Mouse (Mus musculus): Measurements from ENCODE around the gene Foxp2. TPM values are rescaled to one million over a fixed set of nuclear protein-coding genes. Genes with fewer than 3 reads are reported as not detected.

Gene Foxp2
- total and polyA plus RNA-seq, 3 experiments: not detected

- Histone ChIP-seq H3K79me2 (replicated peaks; ENCODE audit: control insufficient read depth, extremely low read depth, insufficient read depth, poor library complexity, severe bottlenecking) (no peaks in the 10 kb centered on the region), H3K27ac (ENCODE audit: insufficient read depth, low read depth) (no peak overlapping the region), H3K27me3 (replicated peaks) (no peaks in the 10 kb centered on the region), H3K4me2 (ENCODE audit: insufficient read depth, low read depth, poor library complexity, severe bottlenecking) (no peak overlapping the region), H3K4me1 (ENCODE audit: control insufficient read depth in 1 of 2, insufficient read depth in 2 of 2) (peaks cover 0 to 12% of the 10 kb centered on the region in 2 experiments; a peak in 1 of 4 replicates), H3K4me3 (replicated peaks in 1 of 3; ENCODE audit: low read depth in 2 of 3, low read length in 2 of 3, poor library complexity in 1 of 3) (no peak overlapping the region), H3K9me3 (replicated peaks; ENCODE audit: low read length) (no peaks in the 10 kb centered on the region), H3K36me3 (replicated peaks in 1 of 2; ENCODE audit: control insufficient read depth in 1 of 2, insufficient read depth in 1 of 2, low read length in 1 of 2) (no peaks in the 10 kb centered on the region), H3K9ac (ENCODE audit: insufficient read depth, low read depth) (no peak overlapping the region)
- in situ Hi-C loops (cut with MboI; ENCODE audit: low pct_ligation_motif_present, low pct_unique_long_range_greater_than_20kb, low sequenced_read_pairs) (no loop called here), dilution Hi-C loops (cut with MboI; ENCODE audit: extremely low pct_ligation_motif_present, extremely low pct_unique_long_range_greater_than_20kb, low sequenced_read_pairs) (no loop called here)
- TF ChIP-seq MXI1 (IDR thresholded peaks at IDR 0.05; ENCODE audit: low read depth, low read length) (no peak), JUND (conservative IDR thresholded peaks at IDR 0.05; ENCODE audit: low read depth, low read length) (no peak), ZNF384 (IDR thresholded peaks at IDR 0.05; ENCODE audit: low read depth, low read length) (0 out of 2 replicates have a peak, but pooled peaks have one; percentile 20)
- no peak for DNase-seq (ENCODE audit: extremely low read depth)
Measured at GRCm38 (mm10) chr6:15463390-15463789, 562.2 kb downstream of the Foxp2 start.

GRCm38 (mm10) chr6:15465471-15465870 lies 564.3 kb downstream of the Foxp2 start:
- TF ChIP-seq CHD2 (IDR thresholded peaks at IDR 0.05; ENCODE audit: low read length): no peak
- TF ChIP-seq MAZ (IDR thresholded peaks at IDR 0.05; ENCODE audit: low read depth, low read length): no peak
- TF ChIP-seq BHLHE40 (IDR thresholded peaks at IDR 0.05; ENCODE audit: low read depth, low read length): no peak
- TF ChIP-seq POLR2AphosphoS2 (IDR thresholded peaks at IDR 0.05; ENCODE audit: low read depth, low read length): no peak
- TF ChIP-seq HCFC1 (IDR thresholded peaks at IDR 0.05; ENCODE audit: low read depth, low read length): no peak
- TF ChIP-seq ZNF384 (IDR thresholded peaks at IDR 0.05; ENCODE audit: low read depth, low read length): no peak
- no peak for TF ChIP-seq ZKSCAN1 (IDR thresholded peaks at IDR 0.05; ENCODE audit: borderline replicate concordance, low read depth, low read length)
- no peak for TF ChIP-seq SIN3A (IDR thresholded peaks at IDR 0.05; ENCODE audit: low read length)
- Histone ChIP-seq H3K27ac (ENCODE audit: insufficient read depth, low read depth) (no peak overlapping the region), H3K9me3 (replicated peaks; ENCODE audit: low read length) (no peaks in the 10 kb centered on the region), H3K4me3 (replicated peaks in 1 of 3; ENCODE audit: low read depth in 2 of 3, low read length in 2 of 3, poor library complexity in 1 of 3) (no peak overlapping the region), H3K79me2 (replicated peaks; ENCODE audit: control insufficient read depth, extremely low read depth, insufficient read depth, poor library complexity, severe bottlenecking) (no peaks in the 10 kb centered on the region), H3K4me1 (ENCODE audit: control insufficient read depth in 1 of 2, insufficient read depth in 2 of 2) (peaks cover 0 to 7% of the 10 kb centered on the region in 2 experiments; a peak in 1 of 4 replicates), H3K4me2 (ENCODE audit: insufficient read depth, low read depth, poor library complexity, severe bottlenecking) (no peak overlapping the region), H3K36me3 (replicated peaks in 1 of 2; ENCODE audit: control insufficient read depth in 1 of 2, insufficient read depth in 1 of 2, low read length in 1 of 2) (no peaks in the 10 kb centered on the region), H3K9ac (ENCODE audit: insufficient read depth, low read depth) (no peak overlapping the region), H3K27me3 (replicated peaks) (no peaks in the 10 kb centered on the region)
- in situ Hi-C loops (cut with MboI; ENCODE audit: low pct_ligation_motif_present, low pct_unique_long_range_greater_than_20kb, low sequenced_read_pairs): no loop called here
- DNase-seq (ENCODE audit: extremely low read depth): no peak
- dilution Hi-C loops (cut with MboI; ENCODE audit: extremely low pct_ligation_motif_present, extremely low pct_unique_long_range_greater_than_20kb, low sequenced_read_pairs): no loop called here

- dilution Hi-C loops (cut with MboI; ENCODE audit: extremely low pct_ligation_motif_present, extremely low pct_unique_long_range_greater_than_20kb, low sequenced_read_pairs): no loop called here
- Histone ChIP-seq H3K9ac (ENCODE audit: insufficient read depth, low read depth) (no peak overlapping the region), H3K4me1 (ENCODE audit: control insufficient read depth in 1 of 2, insufficient read depth in 2 of 2) (peaks cover 0 to 7% of the 10 kb centered on the region in 2 experiments; a peak in 1 of 4 replicates), H3K27ac (ENCODE audit: insufficient read depth, low read depth) (no peak overlapping the region), H3K27me3 (replicated peaks) (no peaks in the 10 kb centered on the region), H3K4me2 (ENCODE audit: insufficient read depth, low read depth, poor library complexity, severe bottlenecking) (no peak overlapping the region), H3K4me3 (replicated peaks in 1 of 3; ENCODE audit: low read depth in 2 of 3, low read length in 2 of 3, poor library complexity in 1 of 3) (no peak overlapping the region), H3K79me2 (replicated peaks; ENCODE audit: control insufficient read depth, extremely low read depth, insufficient read depth, poor library complexity, severe bottlenecking) (no peaks in the 10 kb centered on the region), H3K9me3 (replicated peaks; ENCODE audit: low read length) (no peaks in the 10 kb centered on the region), H3K36me3 (replicated peaks in 1 of 2; ENCODE audit: control insufficient read depth in 1 of 2, insufficient read depth in 1 of 2, low read length in 1 of 2) (no peaks in the 10 kb centered on the region)
- no peak for DNase-seq (ENCODE audit: extremely low read depth)
- no peak for TF ChIP-seq CHD2 (IDR thresholded peaks at IDR 0.05; ENCODE audit: low read length)
- no peak for TF ChIP-seq MXI1 (IDR thresholded peaks at IDR 0.05; ENCODE audit: low read depth, low read length)
- TF ChIP-seq PAX5 (IDR thresholded peaks at IDR 0.05; ENCODE audit: low read length): no peak
- TF ChIP-seq NELFE (IDR thresholded peaks at IDR 0.05; ENCODE audit: low read depth, low read length): no peak
- no peak for TF ChIP-seq SMC3 (IDR thresholded peaks at IDR 0.05; ENCODE audit: low read depth, low read length)
- TF ChIP-seq BHLHE40 (IDR thresholded peaks at IDR 0.05; ENCODE audit: low read depth, low read length): no peak
- TF ChIP-seq KAT2A (IDR thresholded peaks at IDR 0.05; ENCODE audit: insufficient replicate concordance, low read length): no peak
- TF ChIP-seq MEF2A (IDR thresholded peaks at IDR 0.05; ENCODE audit: borderline replicate concordance, low read depth, low read length): no peak
- TF ChIP-seq CTCF (conservative IDR thresholded peaks at IDR 0.05 in 1 of 2, IDR thresholded peaks at IDR 0.05 in 1 of 2; ENCODE audit: low read depth in 2 of 2, low read length in 2 of 2): no peak
- TF ChIP-seq MAFK (IDR thresholded peaks at IDR 0.05; ENCODE audit: insufficient replicate concordance, low read length): no peak
- TF ChIP-seq ZC3H11A (IDR thresholded peaks at IDR 0.05; ENCODE audit: low read depth, low read length): no peak
- no peak for TF ChIP-seq JUND (conservative IDR thresholded peaks at IDR 0.05; ENCODE audit: low read depth, low read length)
- TF ChIP-seq MYC (IDR thresholded peaks at IDR 0.05; ENCODE audit: low read depth, low read length): no peak
- no peak for TF ChIP-seq UBTF (IDR thresholded peaks at IDR 0.05; ENCODE audit: low read depth, low read length)
- TF ChIP-seq RCOR1 (conservative IDR thresholded peaks at IDR 0.05; ENCODE audit: low read depth, low read length): no peak
- TF ChIP-seq MAX (IDR thresholded peaks at IDR 0.05; ENCODE audit: low read length): no peak
- in situ Hi-C loops (cut with MboI; ENCODE audit: low pct_ligation_motif_present, low pct_unique_long_range_greater_than_20kb, low sequenced_read_pairs): no loop called here
Measured at GRCm38 (mm10) chr6:15466634-15467033, 565.5 kb downstream of the Foxp2 start.

All from CH12.LX (cell line).